Mouse (Mus musculus): ENCODE data around the gene Mybbp1a.

- TF ChIP-seq CTCF (IDR thresholded peaks at IDR 0.05; ENCODE audit: insufficient read depth, low read length) (no peak), POLR2A (IDR thresholded peaks at IDR 0.05; ENCODE audit: borderline replicate concordance, extremely low read depth, low read depth, low read length) (no peak)
Measured at GRCm38 (mm10) chr11:72401068-72401467, 40.1 kb upstream of the Mybbp1a start.

Measured in lung, adult 2 months (tissue).